ENCODE assay signal across 7 mouse cellular contexts in genomic region chr7:72543501-72543900, GRCm38 (mm10).
"Had no signal": no experiment of that assay in that cellular context is flagged by ENCODE, and none has a peak within 500 bp of the region (broad histone marks: within the 10 kb centered on the region; RNA-seq: fewer than 3 reads in every experiment).

No protein-coding gene starts in this region.

- H3K4me2 ChIP-seq: kidney, embryonic 15.5 days; liver, embryonic 13.5 days; midbrain, embryonic 11.5 days had no signal

- H3K4me3 ChIP-seq: kidney, embryonic 15.5 days; left cerebral cortex, adult 2 months; liver, embryonic 13.5 days had no signal

- H3K27ac ChIP-seq: kidney, embryonic 15.5 days; left cerebral cortex, adult 2 months; liver, embryonic 13.5 days had no signal

- H3K36me3 ChIP-seq: kidney, embryonic 15.5 days; liver, embryonic 13.5 days had no signal

- H3K27me3 ChIP-seq: kidney, embryonic 15.5 days; liver, embryonic 13.5 days had no signal

- H3K9ac ChIP-seq: kidney, embryonic 15.5 days; liver, embryonic 13.5 days had no signal

- H3K4me1 ChIP-seq: liver, embryonic 13.5 days had no signal

- DNase-seq: layer of hippocampus, postnatal 36 days; liver, embryonic 13.5 days; thymus, adult 18-20 months; thymus, postnatal 36 days had no signal
